Mouse (Mus musculus) T-cell, adult 2 months (primary cell): ENCODE measurements around the gene Bet1.

Source experiments
- DNase-seq: peaks from one replicate; pipeline ENCODE4 v3.0.0; 2022; ENCODE audit warnings: low spot score

Bet1 gene

DNA sequence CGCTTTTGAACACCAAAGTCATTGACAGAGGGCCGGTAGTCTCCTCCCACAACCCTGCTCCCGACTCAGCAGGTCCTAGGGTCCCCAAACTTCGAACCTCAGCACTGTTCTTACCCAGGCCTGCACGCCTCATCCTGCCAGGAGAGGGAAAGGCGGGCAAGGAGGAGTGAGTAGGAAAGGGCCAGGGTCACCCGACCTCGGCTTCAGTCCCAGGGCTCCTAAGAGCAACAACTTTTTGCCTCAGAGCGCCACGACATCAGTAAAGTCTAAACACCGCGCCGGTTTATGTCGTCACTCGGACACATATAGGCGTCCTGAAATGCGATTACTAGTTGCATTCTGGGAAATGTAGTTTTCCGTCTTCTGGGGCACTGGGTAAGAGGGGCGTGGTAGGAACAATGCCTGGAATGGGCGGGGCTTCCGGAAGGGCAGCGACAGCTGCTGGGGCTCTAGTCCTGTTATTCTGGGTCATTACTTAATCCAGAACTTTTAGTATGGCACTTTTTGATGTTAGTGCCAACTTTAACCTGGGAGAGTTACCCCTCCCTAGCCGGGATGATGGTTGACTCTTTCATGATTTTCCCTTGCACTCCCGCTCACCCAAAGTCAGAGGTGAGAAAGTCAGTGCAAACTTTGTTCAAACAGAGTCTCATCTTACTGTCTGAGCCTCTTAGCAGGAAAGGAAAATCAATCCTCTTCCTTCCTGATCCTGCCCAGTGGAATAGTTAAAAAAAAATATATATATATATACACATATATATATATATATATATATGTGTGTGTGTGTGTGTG is at the start of gene Bet1:
Bet1 (minus strand) TSS at position 310 of the 792 bp plus-strand sequence.
- DNase-seq, result peak; percentile 90

DNA sequence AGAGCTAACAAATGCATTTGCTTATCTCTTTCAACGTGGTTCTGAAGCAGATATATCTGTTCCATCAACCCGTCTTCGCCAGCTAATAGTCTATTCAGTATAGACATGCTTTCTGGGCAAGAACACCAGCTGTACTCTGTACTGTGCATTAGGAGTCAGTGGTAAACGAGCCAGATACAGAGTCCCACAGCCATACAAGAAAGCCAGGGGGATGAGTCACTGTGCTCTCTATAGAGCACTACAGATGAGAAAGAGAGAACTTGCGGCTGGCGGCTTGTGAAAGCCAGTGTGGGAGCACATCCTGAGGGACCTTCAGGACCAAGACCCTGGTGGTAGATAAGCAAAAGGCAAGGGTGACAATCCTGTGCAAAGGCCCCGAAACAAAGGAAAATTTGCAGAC is 45.5 kb upstream of the Bet1 start:
- DNase-seq, result no peak

DNA sequence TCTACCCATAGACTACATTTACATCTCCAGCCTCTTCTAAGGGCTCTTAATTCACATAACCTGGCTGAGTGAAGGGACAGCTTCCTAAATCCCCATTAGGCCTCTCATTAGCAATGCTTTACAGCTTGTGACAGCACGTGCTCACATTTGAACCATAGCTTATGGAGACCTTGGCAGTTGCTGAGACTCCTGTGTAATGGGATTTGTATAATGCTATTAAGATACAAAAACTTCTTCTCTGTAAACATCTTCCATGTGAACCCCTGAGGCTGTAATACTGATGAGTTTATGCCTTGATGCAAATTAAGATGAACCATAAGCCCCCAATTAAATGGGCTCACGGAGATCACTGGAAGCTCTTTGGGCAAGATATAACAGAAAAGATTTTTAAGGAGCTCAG is 44.4 kb upstream of the Bet1 start:
- no peak for DNase-seq

DNA sequence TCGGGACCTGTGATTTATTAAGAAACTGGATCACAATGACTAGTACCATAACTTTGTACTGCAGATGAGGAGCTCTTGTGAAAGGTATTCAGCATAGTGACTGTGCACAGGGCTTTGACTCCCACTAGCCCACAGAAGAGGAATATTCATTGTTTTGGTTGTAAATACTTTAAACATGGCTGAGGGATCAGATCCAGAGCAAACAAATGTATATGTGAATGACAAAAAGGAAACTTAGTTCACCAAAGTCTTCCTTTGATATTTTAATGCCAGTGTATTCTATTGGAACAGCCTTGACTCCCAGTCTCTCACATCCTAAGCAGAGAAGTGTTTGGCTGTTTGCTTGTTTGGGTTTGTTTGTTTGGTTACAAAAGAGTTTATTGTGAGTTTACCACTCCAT is 31.8 kb upstream of the Bet1 start:
- no peak for DNase-seq

DNA sequence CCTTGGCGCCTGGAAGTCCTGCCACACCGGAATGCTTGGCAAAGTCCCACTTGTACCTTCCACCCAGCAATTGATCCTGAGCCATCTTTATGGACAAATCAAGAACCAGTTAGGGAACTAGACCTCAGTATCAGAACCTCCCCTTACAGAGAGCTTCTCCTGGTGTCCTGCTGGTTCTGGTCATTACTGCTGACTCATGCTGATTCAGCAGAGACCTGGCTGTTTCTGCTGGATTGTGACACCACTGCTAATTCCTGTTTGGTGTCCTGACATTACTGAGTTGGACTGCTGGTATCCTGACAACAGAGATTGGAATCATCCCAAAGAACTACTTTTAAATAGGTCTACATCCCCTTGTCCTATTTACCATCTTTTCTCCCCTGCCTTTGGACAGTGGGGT is 3.7 kb upstream of the Bet1 start:
- DNase-seq, result no peak

DNA sequence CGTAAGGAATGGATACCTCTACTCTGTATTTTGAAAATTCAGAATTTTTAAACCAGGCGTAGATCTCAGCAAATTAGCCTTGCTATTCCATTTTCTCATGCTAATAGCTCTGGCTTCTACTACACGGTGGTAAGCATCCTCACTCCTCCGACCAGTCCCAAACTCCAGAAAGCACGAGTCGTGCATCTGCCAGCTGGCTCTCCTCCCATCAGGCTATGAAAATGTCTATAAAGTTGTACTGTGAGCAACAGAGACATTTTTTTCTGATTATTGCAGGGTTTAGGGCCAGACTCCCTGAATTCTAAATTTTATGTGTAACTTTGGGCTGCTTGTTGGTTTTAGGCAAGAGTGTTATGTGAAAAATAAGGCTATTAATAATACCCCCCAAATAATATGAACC is 14.5 kb downstream of the Bet1 start:
- no peak for DNase-seq

DNA sequence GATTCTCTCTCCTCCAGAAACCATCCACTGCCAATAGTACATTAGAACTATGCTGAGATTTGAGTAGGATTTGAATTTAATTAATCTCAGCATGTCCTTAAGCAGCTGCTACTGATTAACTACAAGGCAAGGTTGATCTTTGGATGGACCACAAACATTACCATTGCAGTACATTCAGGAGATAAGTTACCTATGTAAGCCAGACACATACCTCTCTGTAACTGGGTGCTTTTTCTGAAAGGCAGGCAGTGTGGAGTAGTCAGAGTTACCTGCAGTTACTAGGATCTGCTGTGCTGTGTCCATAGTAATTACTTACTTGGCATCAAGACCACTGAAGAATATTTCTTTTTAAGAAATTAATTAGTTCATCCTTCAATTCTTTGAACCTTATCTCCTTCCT is 17.1 kb downstream of the Bet1 start:
- DNase-seq, result no peak

DNA sequence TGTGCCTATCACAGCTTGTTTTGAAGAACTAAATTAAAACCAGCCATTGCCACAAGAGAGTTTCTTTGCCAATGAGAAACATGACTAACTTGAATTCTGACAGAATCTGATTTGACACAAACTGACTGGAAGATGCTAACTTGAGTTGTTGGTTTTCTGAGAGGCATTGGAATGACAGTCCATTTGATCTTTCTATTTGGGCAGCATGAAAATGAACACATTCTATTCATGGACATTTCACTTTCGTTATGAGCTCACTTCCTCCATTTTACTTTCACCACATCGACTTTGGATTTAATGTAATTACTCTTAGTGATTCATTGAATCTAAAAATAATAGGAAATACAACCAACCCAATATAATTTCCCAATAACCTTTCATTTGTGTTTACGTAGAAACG is 32.4 kb downstream of the Bet1 start:
- DNase-seq, result no peak

DNA sequence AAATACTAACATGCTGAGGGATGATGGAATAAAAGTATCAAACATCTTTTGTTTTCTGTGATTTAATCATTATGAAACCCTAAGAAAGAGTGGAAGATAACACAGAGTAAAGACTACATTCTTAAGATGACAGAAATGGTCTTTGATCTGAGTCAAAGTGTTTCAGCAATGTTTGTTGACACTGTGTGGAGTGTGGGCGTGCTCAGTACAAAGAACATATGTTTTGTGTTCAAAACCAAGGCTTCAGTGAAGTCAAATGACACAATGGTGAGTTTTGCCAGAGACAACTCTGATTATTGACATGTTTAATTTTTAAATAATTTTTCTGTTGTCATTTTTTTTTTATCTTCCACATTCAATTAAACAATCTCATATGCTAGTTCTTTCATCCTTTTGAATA is 33.9 kb downstream of the Bet1 start:
- DNase-seq, result no peak

DNA sequence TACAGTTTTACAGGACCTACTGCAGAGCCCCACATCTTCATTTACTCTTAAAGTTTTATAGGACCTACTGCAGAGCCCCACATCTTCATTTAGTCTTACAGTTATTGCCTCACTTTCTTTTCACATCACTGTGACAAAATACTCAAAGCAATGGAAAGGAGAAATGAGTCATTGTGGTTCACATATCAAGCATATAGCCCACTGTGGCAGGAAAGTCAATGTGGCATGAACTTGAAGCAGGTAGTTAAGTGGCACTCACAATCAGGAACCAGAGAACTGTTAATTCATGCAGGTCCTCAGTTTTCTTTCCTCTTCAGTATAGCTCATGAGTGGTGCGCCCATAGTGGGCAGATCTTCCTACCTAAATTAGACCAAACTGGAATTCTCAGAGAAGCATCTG is 39.6 kb downstream of the Bet1 start:
- no peak for DNase-seq

DNA sequence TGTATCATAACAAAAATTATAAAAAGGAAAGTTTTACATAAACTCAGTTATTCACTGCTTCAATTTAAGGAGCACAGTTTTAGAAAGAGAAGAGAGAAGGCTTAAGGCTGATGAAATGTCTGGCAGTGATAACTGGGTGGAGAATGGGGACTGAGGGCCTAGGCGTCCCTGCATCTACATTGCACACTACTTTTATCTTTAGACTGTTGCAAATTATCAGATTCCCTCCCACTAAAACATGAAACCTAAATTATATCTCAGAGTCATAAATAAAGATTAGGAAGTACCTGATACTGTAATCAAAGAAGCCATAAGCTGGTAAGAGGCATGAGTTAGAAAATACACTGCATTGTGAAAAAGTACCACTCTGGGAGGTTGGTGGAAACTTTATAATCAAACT is 45.0 kb downstream of the Bet1 start:
- DNase-seq, result no peak

DNA sequence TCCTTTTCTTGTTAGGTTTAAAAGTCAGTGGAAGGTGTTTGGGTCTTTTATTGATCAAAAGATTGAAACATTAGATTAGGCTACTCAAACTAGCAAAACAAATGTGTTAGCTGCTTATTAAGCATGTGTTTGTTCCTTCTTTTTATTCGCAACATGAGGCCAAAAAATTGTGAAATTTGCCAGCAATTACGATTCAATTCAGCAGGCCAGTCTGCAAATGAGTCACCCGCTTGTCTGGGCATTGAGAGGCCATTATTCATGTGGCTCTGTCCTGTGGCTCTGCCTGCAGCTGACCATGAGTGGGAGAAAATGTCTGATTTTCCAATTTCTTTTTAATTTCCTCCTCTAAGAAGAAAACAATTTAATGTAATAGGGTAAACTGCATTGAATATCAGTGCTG is 55.8 kb downstream of the Bet1 start:
- no peak for DNase-seq
